Mouse (Mus musculus): ENCODE data around the gene Gm20388. TPM values are rescaled to one million over a fixed set of nuclear protein-coding genes. Genes with fewer than 3 reads are reported as not detected.

The Gm20388 gene
- polyA plus RNA-seq, 1 experiment, result 18.7 TPM

DNA sequence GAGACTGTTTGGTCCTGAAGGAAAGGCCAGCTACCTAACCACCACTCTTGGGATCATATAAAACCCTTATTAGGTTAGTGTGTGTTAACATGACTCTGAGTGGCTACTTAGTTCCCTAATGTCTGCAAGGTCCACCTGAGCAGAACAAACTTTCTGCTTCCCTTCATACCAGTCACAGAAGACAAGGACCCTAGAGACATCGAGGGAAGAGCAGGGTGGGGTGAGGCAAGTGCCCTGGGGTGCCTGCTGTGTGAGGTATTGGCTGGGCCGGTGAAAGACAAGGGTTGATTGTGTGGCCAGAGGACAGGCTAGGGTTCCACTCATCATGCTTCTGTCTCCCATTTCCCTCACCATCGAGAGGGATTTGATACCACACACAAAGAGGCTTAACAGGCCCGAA is 847.4 kb downstream of the Gm20388 start:
- 48% methylated on average over 4 of the region's 4 CpGs for WGBS
- H3K4me3 ChIP-seq (replicated peaks; ENCODE audit: insufficient read depth, low read depth, low read length), result no peak overlapping the region
- no peak for TF ChIP-seq CTCF (IDR thresholded peaks at IDR 0.05; ENCODE audit: borderline replicate concordance, insufficient read depth, low read depth, low read length)
- TF ChIP-seq POLR2A (IDR thresholded peaks at IDR 0.05; ENCODE audit: borderline replicate concordance, insufficient read depth, low read length), result no peak
- no peak for DNase-seq
- no peak overlapping the region for H3K27ac ChIP-seq (ENCODE audit: insufficient read depth, low read length)
- H3K4me1 ChIP-seq (ENCODE audit: control insufficient read depth, insufficient read depth, low read length), result no peaks in the 10 kb centered on the region
- no peaks in the 10 kb centered on the region for H3K27me3 ChIP-seq (ENCODE audit: control insufficient read depth, insufficient read depth, low read length)

DNA sequence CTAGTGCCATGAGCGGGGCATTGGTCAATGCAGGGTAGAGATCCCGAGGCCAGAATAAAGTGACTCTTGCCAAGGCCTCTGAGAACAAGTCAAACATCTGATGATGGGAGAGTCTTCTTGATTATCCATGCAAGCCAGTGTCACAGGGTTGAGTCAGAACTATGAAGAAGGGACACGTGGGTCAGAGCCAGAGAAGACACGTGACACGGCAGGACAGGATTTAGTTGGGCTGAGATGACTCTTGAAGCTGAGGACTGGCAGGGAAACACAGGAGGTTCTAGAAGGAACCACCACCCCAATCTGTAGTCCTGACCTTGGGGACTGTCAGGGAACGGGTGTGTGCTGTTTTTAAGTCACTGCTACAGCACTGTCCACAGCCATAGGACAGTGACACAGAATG is 849.2 kb downstream of the Gm20388 start:
- DNase-seq, result no peak
- H3K4me3 ChIP-seq (replicated peaks; ENCODE audit: insufficient read depth, low read depth, low read length), result no peak overlapping the region
- H3K27ac ChIP-seq (ENCODE audit: insufficient read depth, low read length), result no peak overlapping the region
- H3K27me3 ChIP-seq (ENCODE audit: control insufficient read depth, insufficient read depth, low read length), result no peaks in the 10 kb centered on the region
- TF ChIP-seq POLR2A (IDR thresholded peaks at IDR 0.05; ENCODE audit: borderline replicate concordance, insufficient read depth, low read length), result no peak
- no peak for TF ChIP-seq CTCF (IDR thresholded peaks at IDR 0.05; ENCODE audit: borderline replicate concordance, insufficient read depth, low read depth, low read length)
- WGBS, result 75% methylated on average over 6 of the region's 6 CpGs
- no peaks in the 10 kb centered on the region for H3K4me1 ChIP-seq (ENCODE audit: control insufficient read depth, insufficient read depth, low read length)

DNA sequence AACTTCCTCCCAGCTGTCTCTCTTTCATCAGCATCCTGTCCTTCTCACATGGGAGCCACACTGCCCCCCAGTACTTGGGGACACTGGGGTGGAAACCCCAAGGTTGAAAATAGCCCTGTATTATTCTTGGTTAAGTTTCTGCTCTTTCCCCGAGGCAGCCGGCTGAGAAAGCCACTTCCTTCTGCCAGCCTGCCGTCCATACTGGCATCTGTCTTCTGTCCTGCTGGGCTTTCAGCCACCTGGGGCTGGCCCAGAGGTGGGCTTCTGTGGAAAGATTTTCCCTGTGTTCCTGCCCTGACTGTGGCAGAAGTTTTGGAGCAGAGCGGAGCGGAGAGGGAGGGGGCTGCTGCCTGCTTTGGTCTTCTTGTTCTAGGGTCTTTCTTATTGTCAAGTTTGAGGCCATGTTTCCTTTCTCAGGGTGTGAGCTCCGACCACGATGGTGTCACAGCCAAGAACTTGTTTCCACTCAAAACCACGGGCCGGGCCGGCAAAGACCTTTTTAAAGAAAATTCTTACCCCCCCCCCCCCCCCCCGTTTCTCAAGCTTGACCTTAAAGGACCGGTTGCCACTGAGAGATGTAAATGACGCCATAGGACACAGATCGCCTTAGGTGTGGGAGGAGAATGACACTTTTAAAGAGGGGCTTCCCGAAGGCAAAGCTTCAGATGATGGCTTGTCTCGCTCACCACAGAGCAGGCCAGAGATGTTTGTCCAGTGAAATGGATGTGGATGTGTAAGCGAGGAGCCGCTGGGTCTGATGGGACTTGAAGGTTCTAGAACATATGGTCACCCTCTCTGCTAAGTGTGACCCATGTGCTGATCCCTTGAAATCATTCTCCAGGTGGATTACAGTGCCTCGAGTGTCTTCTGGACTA is 849.9 kb downstream of the Gm20388 start:
- Histone ChIP-seq H3K27me3 (ENCODE audit: control insufficient read depth, insufficient read depth, low read length) (no peaks in the 10 kb centered on the region), H3K27ac (ENCODE audit: insufficient read depth, low read length) (no peak overlapping the region), H3K4me1 (ENCODE audit: control insufficient read depth, insufficient read depth, low read length) (no peaks in the 10 kb centered on the region), H3K4me3 (replicated peaks; ENCODE audit: insufficient read depth, low read depth, low read length) (no peak overlapping the region)
- no peak for TF ChIP-seq POLR2A (IDR thresholded peaks at IDR 0.05; ENCODE audit: borderline replicate concordance, insufficient read depth, low read length)
- TF ChIP-seq CTCF (IDR thresholded peaks at IDR 0.05; ENCODE audit: borderline replicate concordance, insufficient read depth, low read depth, low read length), result no peak
- no peak for DNase-seq
- 67% methylated on average over 19 of the region's 19 CpGs for WGBS

DNA sequence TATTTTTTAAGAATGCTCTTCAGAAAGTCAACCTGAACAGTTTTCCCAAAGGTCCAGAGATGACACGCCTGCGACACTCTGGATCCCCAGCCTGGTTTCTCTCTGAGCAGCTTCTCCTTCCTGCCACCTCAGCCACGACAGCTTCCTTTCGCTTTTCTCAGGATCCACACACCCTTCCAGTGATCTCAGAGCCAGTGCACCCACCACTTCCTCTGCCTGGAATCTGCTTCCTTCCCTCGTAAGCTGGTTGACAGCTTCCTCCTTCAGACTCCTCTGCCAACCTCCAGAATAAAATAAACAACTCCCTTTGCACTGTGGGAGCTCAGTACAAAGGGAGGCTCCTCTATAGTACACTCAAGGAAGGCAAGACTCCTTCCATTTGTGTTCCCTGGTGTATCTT is 852.6 kb downstream of the Gm20388 start:
- no peak for TF ChIP-seq CTCF (IDR thresholded peaks at IDR 0.05; ENCODE audit: borderline replicate concordance, insufficient read depth, low read depth, low read length)
- no peak for TF ChIP-seq POLR2A (IDR thresholded peaks at IDR 0.05; ENCODE audit: borderline replicate concordance, insufficient read depth, low read length)

DNA sequence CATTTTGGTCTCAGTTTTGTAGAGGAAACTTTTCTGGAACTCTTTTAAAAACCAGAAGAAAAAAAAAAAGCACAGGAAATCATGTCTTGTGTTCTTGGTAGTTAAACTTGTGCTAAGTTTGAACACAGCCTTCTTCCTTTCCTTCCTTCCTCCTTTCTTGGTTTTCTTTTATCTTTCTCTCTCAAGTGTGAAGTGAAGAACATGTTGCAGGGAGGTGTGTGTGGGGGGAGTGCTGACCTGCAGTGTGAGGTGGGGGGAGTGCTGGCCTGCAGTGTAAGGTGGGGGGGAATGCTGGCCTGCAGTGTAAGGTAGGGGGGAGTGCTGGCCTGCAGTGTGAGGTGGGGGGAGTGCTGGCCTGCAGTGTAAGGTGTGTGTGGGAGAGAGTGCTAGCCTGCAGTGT is 854.0 kb downstream of the Gm20388 start:
- no peaks in the 10 kb centered on the region for H3K4me1 ChIP-seq (ENCODE audit: control insufficient read depth, insufficient read depth, low read length)
- no peak overlapping the region for H3K27ac ChIP-seq (ENCODE audit: insufficient read depth, low read length)
- DNase-seq, result no peak
- no peak for TF ChIP-seq CTCF (IDR thresholded peaks at IDR 0.05; ENCODE audit: borderline replicate concordance, insufficient read depth, low read depth, low read length)
- TF ChIP-seq POLR2A (IDR thresholded peaks at IDR 0.05; ENCODE audit: borderline replicate concordance, insufficient read depth, low read length), result no peak
- H3K4me3 ChIP-seq (replicated peaks; ENCODE audit: insufficient read depth, low read depth, low read length), result no peak overlapping the region
- H3K27me3 ChIP-seq (ENCODE audit: control insufficient read depth, insufficient read depth, low read length), result no peaks in the 10 kb centered on the region; the same call in 1 of the 2 replicates

More for the DNA sequence above, 852.6 kb downstream of the Gm20388 start:
- Histone ChIP-seq H3K4me3 (replicated peaks; ENCODE audit: insufficient read depth, low read depth, low read length) (no peak overlapping the region), H3K27ac (ENCODE audit: insufficient read depth, low read length) (no peak overlapping the region), H3K4me1 (ENCODE audit: control insufficient read depth, insufficient read depth, low read length) (no peaks in the 10 kb centered on the region), H3K27me3 (ENCODE audit: control insufficient read depth, insufficient read depth, low read length) (no peaks in the 10 kb centered on the region; the same call in 1 of the 2 replicates)
- WGBS, result 81% methylated on average over 5 of the region's 5 CpGs
- no peak for DNase-seq

DNA sequence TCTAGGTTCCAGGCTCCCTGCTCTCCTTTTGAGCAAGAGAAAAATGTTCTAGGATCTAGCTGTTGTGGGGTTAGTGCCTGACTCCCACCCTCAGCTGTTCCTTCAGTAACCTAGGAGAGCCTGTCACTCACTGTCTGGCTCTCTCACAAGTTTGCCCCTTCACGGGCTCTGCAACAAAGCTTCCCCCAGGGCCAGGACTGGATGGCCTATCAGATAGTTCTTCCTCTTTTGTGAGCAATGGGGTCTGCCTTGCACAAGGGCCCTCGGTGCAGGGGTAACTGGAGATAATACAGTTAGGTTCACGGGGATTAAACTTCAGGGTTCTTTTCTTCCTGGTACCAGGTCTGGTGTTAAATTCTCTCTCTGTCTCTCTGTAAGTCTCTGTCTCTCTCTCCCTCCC is 856.0 kb downstream of the Gm20388 start:
- H3K4me1 ChIP-seq (ENCODE audit: control insufficient read depth, insufficient read depth, low read length), result no peaks in the 10 kb centered on the region
- no peak for DNase-seq
- no peak overlapping the region for H3K27ac ChIP-seq (ENCODE audit: insufficient read depth, low read length)
- no peaks in the 10 kb centered on the region; the same call in 1 of the 2 replicates for H3K27me3 ChIP-seq (ENCODE audit: control insufficient read depth, insufficient read depth, low read length)
- H3K4me3 ChIP-seq (replicated peaks; ENCODE audit: insufficient read depth, low read depth, low read length), result no peak overlapping the region
- TF ChIP-seq CTCF (IDR thresholded peaks at IDR 0.05; ENCODE audit: borderline replicate concordance, insufficient read depth, low read depth, low read length), result no peak
- no peak for TF ChIP-seq POLR2A (IDR thresholded peaks at IDR 0.05; ENCODE audit: borderline replicate concordance, insufficient read depth, low read length)
- WGBS, result 28% methylated on average over 3 of the region's 3 CpGs

DNA sequence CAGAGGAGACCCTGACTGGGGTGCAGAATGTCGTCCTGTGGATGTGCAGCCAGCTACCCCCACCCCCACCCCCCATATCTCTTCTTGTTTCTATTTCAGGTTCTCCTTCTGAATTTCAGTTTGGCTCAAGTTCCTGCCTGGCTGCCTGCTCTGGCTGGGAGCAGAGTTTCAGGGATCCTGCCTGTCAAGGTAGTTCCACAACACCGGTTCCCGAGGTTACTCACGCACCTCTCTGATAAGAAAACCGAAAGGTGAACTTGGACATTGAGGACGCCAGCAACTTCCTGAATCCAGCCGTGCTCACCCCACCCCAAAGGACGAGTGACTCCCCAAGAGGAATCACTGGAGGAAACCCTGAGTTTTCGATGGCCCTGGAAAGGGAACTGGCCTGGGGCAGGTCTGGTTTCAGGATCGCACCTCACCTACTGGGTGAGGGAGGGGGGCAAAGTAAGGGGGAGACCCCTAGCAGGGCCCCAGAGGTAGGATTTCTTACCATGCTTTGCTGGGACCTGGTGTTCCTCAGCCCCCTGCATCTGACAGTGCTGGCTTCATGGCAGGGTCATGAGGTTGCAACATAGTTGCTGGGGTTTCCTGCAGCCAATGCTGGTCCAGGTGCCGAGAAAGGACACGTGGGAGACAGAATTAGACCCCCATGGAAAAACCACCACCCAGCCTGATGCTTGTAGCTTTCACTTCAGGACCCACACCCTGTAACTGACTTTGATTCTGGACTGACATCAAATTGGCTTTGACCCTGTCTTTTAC is 858.0 kb downstream of the Gm20388 start:
- DNase-seq, result no peak
- Histone ChIP-seq H3K4me3 (replicated peaks; ENCODE audit: insufficient read depth, low read depth, low read length) (no peak overlapping the region), H3K27me3 (ENCODE audit: control insufficient read depth, insufficient read depth, low read length) (no peaks in the 10 kb centered on the region; the same call in 1 of the 2 replicates), H3K4me1 (ENCODE audit: control insufficient read depth, insufficient read depth, low read length) (no peaks in the 10 kb centered on the region), H3K27ac (ENCODE audit: insufficient read depth, low read length) (no peak overlapping the region)
- TF ChIP-seq POLR2A (IDR thresholded peaks at IDR 0.05; ENCODE audit: borderline replicate concordance, insufficient read depth, low read length) (no peak), CTCF (IDR thresholded peaks at IDR 0.05; ENCODE audit: borderline replicate concordance, insufficient read depth, low read depth, low read length) (no peak)
- 76% methylated on average over 12 of the region's 12 CpGs for WGBS
